Mouse (Mus musculus) neural tube, embryonic 11.5 days (tissue): ENCODE measurements at regions not wholly inside any gene's neighbourhood (a gene's known extent, or its start where the extent isn't known, plus 50 kb on each side); places are given as distances from the start of the nearest gene placed in this dataset.

Experiments
- ATAC-seq: fragments of 200-750 bp; cut with Nextera tagmentation; 2 replicates; pipeline ENCODE4 v1.8.0; 2017; ENCODE audit warnings: moderate number of reproducible peaks, mild to moderate bottlenecking, moderate TSS enrichment, moderate library complexity; ENCODE audit not compliant: insufficient read depth, low FRiP score, low TSS enrichment
- DNase-seq: peaks from one replicate; pipeline ENCODE4 v3.0.0-alpha.2; 2015; ENCODE audit warnings: low spot score
- H3K27ac ChIP-seq: fragments of 300-500 bp; sonication (generic); 2 replicates; pipeline ENCODE4 v1.5.1; 2014; ENCODE audit warnings: low read depth, mild to moderate bottlenecking, low read length
- H3K27me3 ChIP-seq: fragments of 300-500 bp; sonication (generic); 2 replicates; pipeline ENCODE4 v1.6.1; 2014; ENCODE audit warnings: mild to moderate bottlenecking, low read length, mixed read lengths; ENCODE audit not compliant: control insufficient read depth, insufficient read depth
- H3K36me3 ChIP-seq: fragments of 300-500 bp; sonication (generic); 2 replicates; pipeline ENCODE4 v1.6.1; 2014; ENCODE audit warnings: mild to moderate bottlenecking, low read length, moderate library complexity, mixed read lengths; ENCODE audit not compliant: control insufficient read depth, insufficient read depth
- H3K4me1 ChIP-seq: fragments of 300-500 bp; sonication (generic); 2 replicates; pipeline ENCODE4 v1.6.1; 2014; ENCODE audit warnings: low read length, mixed read lengths; ENCODE audit not compliant: control insufficient read depth, insufficient read depth
- H3K4me2 ChIP-seq: fragments of 300-500 bp; sonication (generic); 2 replicates; pipeline ENCODE4 v1.6.1; 2014; ENCODE audit warnings: low read depth, mild to moderate bottlenecking, moderate library complexity
- H3K4me3 ChIP-seq: fragments of 300-500 bp; sonication (generic); 2 replicates; pipeline ENCODE4 v1.5.1; 2014; ENCODE audit warnings: low read depth, low read length
- H3K9ac ChIP-seq: fragments of 300-500 bp; sonication (generic); 2 replicates; pipeline ENCODE4 v1.6.1; 2014; ENCODE audit warnings: mild to moderate bottlenecking, low read length
- H3K9me3 ChIP-seq: fragments of 300-500 bp; sonication (generic); 2 replicates; pipeline ENCODE4 v1.6.1; 2016; ENCODE audit warnings: low read length; ENCODE audit not compliant: control insufficient read depth
- WGBS: fragments of 180-500 bp; shearing (Covaris S2); extraction: QIAGEN DNeasy Blood & Tissue Kit; methylation state at CpG from one replicate; pipeline ENCODE4 v1.1.7; 2014; 5-methylcytosine and 5-hydroxymethylcytosine counted together

DNA sequence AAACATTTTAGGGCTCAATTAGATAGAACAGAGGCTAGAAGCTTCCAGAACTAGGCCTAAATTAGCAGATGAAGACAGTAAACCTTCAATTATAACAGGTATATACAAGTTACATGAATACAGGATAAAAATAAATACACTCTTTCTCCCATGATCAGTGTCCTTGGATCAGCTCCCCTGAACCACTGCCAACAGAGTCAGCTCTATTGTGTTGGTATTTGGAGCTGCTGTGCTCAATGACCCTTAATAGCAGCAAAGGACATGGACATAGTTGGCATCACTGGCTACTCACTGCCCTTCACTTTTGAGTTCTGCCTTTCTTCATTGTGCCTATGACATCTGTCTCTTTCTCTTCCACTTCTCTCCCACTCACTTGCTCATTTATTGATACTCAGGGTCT lies 639.1 kb upstream of the 4921530L21Rik start:
- H3K27ac ChIP-seq, result no peak overlapping the region
- no peak overlapping the region for H3K9ac ChIP-seq
- DNase-seq, result no peak
- H3K27me3 ChIP-seq, result no peaks in the 10 kb centered on the region
- H3K36me3 ChIP-seq, result no peaks in the 10 kb centered on the region
- no peaks in the 10 kb centered on the region for H3K9me3 ChIP-seq
- H3K4me3 ChIP-seq, result no peak overlapping the region
- no peak for ATAC-seq
- H3K4me2 ChIP-seq, result no peak overlapping the region
- no peaks in the 10 kb centered on the region for H3K4me1 ChIP-seq

DNA sequence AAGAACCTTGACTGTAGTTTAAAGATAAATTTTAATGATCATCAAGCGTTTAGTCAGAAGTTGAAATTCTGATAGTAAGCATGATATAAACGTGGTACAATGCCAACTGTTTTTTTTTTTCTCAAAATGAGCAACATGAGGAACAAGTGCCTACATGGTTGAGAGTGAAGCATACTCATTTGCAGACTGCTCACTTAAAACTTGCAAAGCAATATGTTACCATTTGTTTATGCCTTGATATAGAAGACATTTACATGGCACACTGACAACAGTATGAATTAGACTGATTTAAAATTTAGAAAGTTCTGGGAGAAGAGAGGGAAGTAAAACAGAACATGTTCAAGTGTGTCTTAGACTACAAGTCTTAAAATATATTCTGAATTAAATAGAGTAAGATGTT lies 632.2 kb upstream of the 4921530L21Rik start:
- no peaks in the 10 kb centered on the region for H3K27me3 ChIP-seq
- no peak for DNase-seq
- H3K36me3 ChIP-seq, result no peaks in the 10 kb centered on the region
- ATAC-seq, result no peak
- H3K9ac ChIP-seq, result no peak overlapping the region
- H3K27ac ChIP-seq, result no peak overlapping the region
- no peak overlapping the region for H3K4me3 ChIP-seq
- no peaks in the 10 kb centered on the region for H3K9me3 ChIP-seq
- 81% methylated on average over 2 of the region's 2 CpGs for WGBS
- no peak overlapping the region for H3K4me2 ChIP-seq
- H3K4me1 ChIP-seq, result no peaks in the 10 kb centered on the region

DNA sequence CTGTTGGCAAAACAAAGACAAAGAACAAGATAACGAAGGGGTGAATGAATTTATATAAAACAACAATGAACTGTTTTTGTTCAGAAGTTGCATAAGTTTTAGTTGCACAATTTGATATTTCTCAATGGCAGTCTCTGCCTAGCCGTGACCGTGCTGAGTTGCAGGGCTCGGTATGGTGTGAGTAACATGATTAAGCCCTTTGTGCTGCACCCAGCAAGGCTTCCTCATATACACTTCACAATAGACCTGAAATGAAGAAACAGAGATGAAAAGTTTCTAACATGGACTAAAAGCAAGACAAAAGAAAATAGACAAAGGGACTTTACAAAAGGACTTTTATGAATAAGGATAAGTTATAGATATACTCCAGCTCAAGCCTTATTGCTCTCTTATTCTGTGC lies 624.9 kb upstream of the 4921530L21Rik start:
- Histone ChIP-seq H3K4me1 (no peaks in the 10 kb centered on the region), H3K9ac (no peak overlapping the region), H3K4me3 (no peak overlapping the region), H3K4me2 (no peak overlapping the region), H3K27me3 (no peaks in the 10 kb centered on the region), H3K9me3 (no peaks in the 10 kb centered on the region), H3K27ac (no peak overlapping the region), H3K36me3 (no peaks in the 10 kb centered on the region)
- DNase-seq, result no peak
- 76% methylated on average over 4 of the region's 4 CpGs for WGBS
- no peak for ATAC-seq

DNA sequence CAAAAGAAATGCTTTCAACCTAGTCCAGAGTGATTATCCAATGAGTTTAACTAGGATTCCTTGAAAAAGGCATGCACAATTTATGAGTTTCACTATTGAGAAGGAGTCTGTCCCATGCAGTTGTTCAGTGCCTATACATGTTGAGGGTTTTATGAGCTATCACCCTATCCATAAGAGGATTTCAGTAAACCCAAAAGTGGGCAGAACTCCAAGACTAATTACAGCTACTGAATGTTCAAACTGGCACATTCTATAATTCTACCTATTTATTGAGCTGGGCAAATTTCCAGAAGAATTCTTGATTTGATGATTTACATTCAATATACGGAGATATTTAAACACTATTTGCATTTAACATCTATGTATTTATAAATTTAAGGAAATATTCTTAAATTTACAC lies 599.6 kb upstream of the 4921530L21Rik start:
- Histone ChIP-seq H3K9me3 (no peaks in the 10 kb centered on the region), H3K4me2 (no peak overlapping the region), H3K36me3 (no peaks in the 10 kb centered on the region), H3K4me3 (no peak overlapping the region), H3K27ac (no peak overlapping the region), H3K4me1 (no peaks in the 10 kb centered on the region), H3K9ac (no peak overlapping the region), H3K27me3 (no peaks in the 10 kb centered on the region)
- WGBS, result 87% methylated on average over 1 of the region's 1 CpGs
- ATAC-seq (no peak), DNase-seq (no peak)

DNA sequence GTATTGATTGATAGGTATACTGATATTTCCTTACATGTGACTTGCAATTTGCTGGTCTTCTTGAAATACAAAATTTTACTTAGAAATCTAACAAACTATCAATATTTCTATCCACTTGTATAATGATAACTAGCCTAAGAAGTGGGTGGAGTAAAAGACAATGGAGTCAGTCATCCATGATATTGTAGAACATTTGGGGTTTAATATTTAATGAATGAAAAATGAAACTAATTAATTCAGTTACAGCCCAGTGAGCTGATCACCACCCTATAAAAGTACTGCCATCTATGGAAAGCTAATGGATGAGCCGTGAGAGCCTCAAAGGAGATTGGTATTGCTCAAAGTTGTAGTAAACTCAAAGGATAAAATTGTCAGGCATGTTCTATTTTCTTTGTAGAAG lies 599.0 kb upstream of the 4921530L21Rik start:
- Histone ChIP-seq H3K9ac (no peak overlapping the region), H3K4me3 (no peak overlapping the region), H3K4me2 (no peak overlapping the region), H3K4me1 (no peaks in the 10 kb centered on the region), H3K27ac (no peak overlapping the region), H3K9me3 (no peaks in the 10 kb centered on the region), H3K36me3 (no peaks in the 10 kb centered on the region), H3K27me3 (no peaks in the 10 kb centered on the region)
- ATAC-seq, result peak; percentile 35; the same call in 1 of the 2 replicates
- WGBS, result 88% methylated on average over 1 of the region's 1 CpGs
- no peak for DNase-seq

DNA sequence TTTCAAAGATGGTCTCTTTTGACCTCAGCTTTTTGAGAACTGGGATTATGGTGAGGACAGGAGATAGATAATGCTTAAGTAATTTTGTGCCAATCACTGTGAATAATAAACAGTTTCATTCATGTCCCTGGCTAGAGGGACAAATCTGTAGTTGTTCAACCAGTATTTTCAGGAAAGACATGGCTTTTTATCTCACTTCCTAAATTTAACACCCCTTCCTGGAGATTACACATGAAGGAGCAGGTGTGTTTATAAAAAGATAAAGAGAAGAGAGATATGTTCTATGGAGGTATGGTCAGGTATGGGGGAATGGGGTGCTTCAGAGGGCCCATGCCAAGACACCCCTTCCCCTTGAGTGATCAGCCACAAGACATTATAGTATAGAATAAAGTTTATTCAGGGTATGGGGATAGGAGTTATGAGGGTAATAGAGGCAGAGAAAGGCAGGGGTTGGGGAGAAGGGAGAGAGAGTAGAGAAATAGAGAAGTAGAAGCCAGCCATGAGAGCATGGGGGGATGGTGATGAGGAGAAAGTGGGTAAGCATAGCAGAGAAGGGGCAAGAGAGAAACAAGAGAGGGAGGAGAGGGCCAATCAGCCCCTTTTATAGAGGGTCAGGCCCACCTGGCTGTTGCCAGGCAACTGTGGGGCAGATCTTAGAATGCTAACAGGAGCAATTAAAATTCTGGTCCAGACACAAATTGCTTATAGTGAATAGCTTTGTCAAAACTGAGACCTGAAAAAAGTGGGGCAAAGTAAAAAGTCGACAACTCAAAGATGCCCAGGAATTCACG lies 566.7 kb upstream of the 4921530L21Rik start:
- Histone ChIP-seq H3K9ac (no peak overlapping the region), H3K36me3 (no peaks in the 10 kb centered on the region), H3K9me3 (no peaks in the 10 kb centered on the region), H3K27ac (no peak overlapping the region), H3K4me2 (no peak overlapping the region), H3K4me1 (no peaks in the 10 kb centered on the region), H3K4me3 (no peak overlapping the region), H3K27me3 (no peaks in the 10 kb centered on the region)
- 79% methylated on average over 2 of the region's 2 CpGs for WGBS
- no peak for DNase-seq
- ATAC-seq, result no peak

DNA sequence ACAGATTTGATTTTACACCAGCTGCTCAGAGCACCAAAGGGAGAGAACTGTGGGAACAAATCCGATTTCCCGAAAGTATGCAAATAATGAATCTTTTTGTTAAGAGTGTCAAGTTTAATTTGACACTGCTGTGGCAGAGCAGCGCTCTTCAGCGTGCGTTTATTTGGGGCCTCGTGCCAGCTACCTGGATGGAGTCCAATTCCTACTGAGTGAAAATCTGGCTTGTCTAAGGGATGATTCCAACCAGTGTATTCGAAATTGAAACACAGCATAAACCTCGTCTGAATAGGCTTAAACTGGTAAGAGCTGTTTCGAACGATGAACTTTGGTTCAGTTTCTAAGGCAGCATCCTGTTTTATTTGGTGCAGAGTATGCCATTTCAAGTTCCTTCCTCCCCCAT lies 524.1 kb upstream of the 4921530L21Rik start:
- Histone ChIP-seq H3K27me3 (no peaks in the 10 kb centered on the region), H3K27ac (no peak overlapping the region), H3K9ac (no peak overlapping the region), H3K9me3 (no peaks in the 10 kb centered on the region), H3K4me2 (no peak overlapping the region), H3K36me3 (no peaks in the 10 kb centered on the region), H3K4me1 (no peaks in the 10 kb centered on the region), H3K4me3 (no peak overlapping the region)
- 84% methylated on average over 10 of the region's 10 CpGs for WGBS
- ATAC-seq (no peak), DNase-seq (no peak)
